Mouse (Mus musculus): ENCODE results near the gene Dnah6. TPM values are rescaled to one million over a fixed set of nuclear protein-coding genes. Genes with fewer than 3 reads are reported as not detected.

The Dnah6 gene
- polyA plus RNA-seq, 1 experiment from 2014 or later: 0.20 TPM

GRCm38 (mm10) chr6:73072093-73072786 lies 149.2 kb downstream of the Dnah6 start:
- Histone ChIP-seq H3K27ac (ENCODE audit: low read depth, low read length) (no peak overlapping the region), H3K36me3 (ENCODE audit: control insufficient read depth, insufficient read depth, low read length) (no peaks in the 10 kb centered on the region), H3K4me1 (ENCODE audit: control insufficient read depth, insufficient read depth, low read length) (no peaks in the 10 kb centered on the region), H3K9ac (replicated peaks; ENCODE audit: low read depth, low read length) (no peak overlapping the region), H3K9me3 (ENCODE audit: control insufficient read depth, low read length) (no peaks in the 10 kb centered on the region), H3K27me3 (ENCODE audit: control insufficient read depth, insufficient read depth, low read length) (no peaks in the 10 kb centered on the region), H3K4me2 (ENCODE audit: low read depth, low read length) (no peak overlapping the region), H3K4me3 (ENCODE audit: low read depth, low read length) (no peak overlapping the region)
- ATAC-seq (ENCODE audit: low read depth): no peak
- 74% methylated on average over 3 of the region's 3 CpGs for WGBS

GRCm38 (mm10) chr6:73071214-73071613 lies 150.2 kb downstream of the Dnah6 start:
- H3K4me2 ChIP-seq (ENCODE audit: low read depth, low read length): no peak overlapping the region
- no peak overlapping the region for H3K4me3 ChIP-seq (ENCODE audit: low read depth, low read length)
- no peaks in the 10 kb centered on the region for H3K9me3 ChIP-seq (ENCODE audit: control insufficient read depth, low read length)
- H3K27ac ChIP-seq (ENCODE audit: low read depth, low read length): no peak overlapping the region
- no peak for ATAC-seq (ENCODE audit: low read depth)
- no peaks in the 10 kb centered on the region for H3K27me3 ChIP-seq (ENCODE audit: control insufficient read depth, insufficient read depth, low read length)
- 85% methylated on average over 3 of the region's 3 CpGs for WGBS
- no peaks in the 10 kb centered on the region for H3K4me1 ChIP-seq (ENCODE audit: control insufficient read depth, insufficient read depth, low read length)
- H3K36me3 ChIP-seq (ENCODE audit: control insufficient read depth, insufficient read depth, low read length): no peaks in the 10 kb centered on the region
- H3K9ac ChIP-seq (replicated peaks; ENCODE audit: low read depth, low read length): no peak overlapping the region

DNA sequence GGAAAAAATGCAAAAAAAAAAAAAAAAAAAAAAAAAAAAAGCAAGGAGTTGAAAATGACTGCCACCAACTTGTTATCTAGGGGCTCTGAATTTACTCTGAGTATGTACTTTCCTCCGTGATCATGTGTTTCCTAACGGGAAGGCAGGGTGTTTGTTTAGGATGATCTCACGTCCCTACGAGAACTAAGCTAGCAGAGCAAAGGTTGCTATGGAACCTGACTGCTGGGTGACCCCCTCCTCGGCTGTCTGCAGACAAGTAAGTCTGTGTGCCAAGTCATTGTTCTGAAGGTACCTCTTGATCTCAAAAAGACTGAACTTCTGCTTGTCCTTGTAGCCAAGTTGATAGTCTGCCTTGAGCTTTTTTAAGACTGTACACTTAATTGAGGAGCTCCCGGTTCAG lies 150.8 kb downstream of the Dnah6 start:
- H3K4me2 ChIP-seq (ENCODE audit: low read depth, low read length): no peak overlapping the region
- WGBS: 80% methylated on average over 6 of the region's 6 CpGs
- no peaks in the 10 kb centered on the region for H3K27me3 ChIP-seq (ENCODE audit: control insufficient read depth, insufficient read depth, low read length)
- no peak overlapping the region for H3K4me3 ChIP-seq (ENCODE audit: low read depth, low read length)
- H3K9ac ChIP-seq (replicated peaks; ENCODE audit: low read depth, low read length): no peak overlapping the region
- ATAC-seq (ENCODE audit: low read depth): no peak
- H3K27ac ChIP-seq (ENCODE audit: low read depth, low read length): no peak overlapping the region
- no peaks in the 10 kb centered on the region for H3K9me3 ChIP-seq (ENCODE audit: control insufficient read depth, low read length)
- H3K36me3 ChIP-seq (ENCODE audit: control insufficient read depth, insufficient read depth, low read length): no peaks in the 10 kb centered on the region
- H3K4me1 ChIP-seq (ENCODE audit: control insufficient read depth, insufficient read depth, low read length): no peaks in the 10 kb centered on the region

GRCm38 (mm10) chr6:73064551-73064950 lies 156.9 kb downstream of the Dnah6 start:
- Histone ChIP-seq H3K9ac (replicated peaks; ENCODE audit: low read depth, low read length) (no peak overlapping the region), H3K27me3 (ENCODE audit: control insufficient read depth, insufficient read depth, low read length) (no peaks in the 10 kb centered on the region), H3K4me2 (ENCODE audit: low read depth, low read length) (no peak overlapping the region), H3K36me3 (ENCODE audit: control insufficient read depth, insufficient read depth, low read length) (no peaks in the 10 kb centered on the region), H3K4me3 (ENCODE audit: low read depth, low read length) (no peak overlapping the region), H3K9me3 (ENCODE audit: control insufficient read depth, low read length) (no peaks in the 10 kb centered on the region), H3K27ac (ENCODE audit: low read depth, low read length) (no peak overlapping the region), H3K4me1 (ENCODE audit: control insufficient read depth, insufficient read depth, low read length) (no peaks in the 10 kb centered on the region)
- 88% methylated on average over 3 of the region's 3 CpGs for WGBS
- ATAC-seq (ENCODE audit: low read depth): no peak

- H3K27ac ChIP-seq (ENCODE audit: low read depth, low read length): no peak overlapping the region
- ATAC-seq (ENCODE audit: low read depth): no peak
- H3K4me1 ChIP-seq (ENCODE audit: control insufficient read depth, insufficient read depth, low read length): no peaks in the 10 kb centered on the region
- whole genome bisulfite sequencing: 87% methylated on average over 7 of the region's 7 CpGs
- no peak overlapping the region for H3K4me2 ChIP-seq (ENCODE audit: low read depth, low read length)
- H3K4me3 ChIP-seq (ENCODE audit: low read depth, low read length): no peak overlapping the region
- H3K36me3 ChIP-seq (ENCODE audit: control insufficient read depth, insufficient read depth, low read length): no peaks in the 10 kb centered on the region
- no peak overlapping the region for H3K9ac ChIP-seq (replicated peaks; ENCODE audit: low read depth, low read length)
- no peaks in the 10 kb centered on the region for H3K9me3 ChIP-seq (ENCODE audit: control insufficient read depth, low read length)
- H3K27me3 ChIP-seq (ENCODE audit: control insufficient read depth, insufficient read depth, low read length): no peaks in the 10 kb centered on the region
Measured at GRCm38 (mm10) chr6:73059596-73060121, 161.8 kb downstream of the Dnah6 start.

- Histone ChIP-seq H3K36me3 (ENCODE audit: control insufficient read depth, insufficient read depth, low read length) (no peaks in the 10 kb centered on the region), H3K27ac (ENCODE audit: low read depth, low read length) (no peak overlapping the region), H3K4me2 (ENCODE audit: low read depth, low read length) (no peak overlapping the region), H3K9ac (replicated peaks; ENCODE audit: low read depth, low read length) (no peak overlapping the region), H3K9me3 (ENCODE audit: control insufficient read depth, low read length) (no peaks in the 10 kb centered on the region), H3K27me3 (ENCODE audit: control insufficient read depth, insufficient read depth, low read length) (no peaks in the 10 kb centered on the region), H3K4me1 (ENCODE audit: control insufficient read depth, insufficient read depth, low read length) (no peaks in the 10 kb centered on the region), H3K4me3 (ENCODE audit: low read depth, low read length) (no peak overlapping the region)
- no peak for ATAC-seq (ENCODE audit: low read depth)
- 69% methylated on average over 4 of the region's 4 CpGs for WGBS
Measured at GRCm38 (mm10) chr6:73059162-73059561, 162.3 kb downstream of the Dnah6 start.

DNA sequence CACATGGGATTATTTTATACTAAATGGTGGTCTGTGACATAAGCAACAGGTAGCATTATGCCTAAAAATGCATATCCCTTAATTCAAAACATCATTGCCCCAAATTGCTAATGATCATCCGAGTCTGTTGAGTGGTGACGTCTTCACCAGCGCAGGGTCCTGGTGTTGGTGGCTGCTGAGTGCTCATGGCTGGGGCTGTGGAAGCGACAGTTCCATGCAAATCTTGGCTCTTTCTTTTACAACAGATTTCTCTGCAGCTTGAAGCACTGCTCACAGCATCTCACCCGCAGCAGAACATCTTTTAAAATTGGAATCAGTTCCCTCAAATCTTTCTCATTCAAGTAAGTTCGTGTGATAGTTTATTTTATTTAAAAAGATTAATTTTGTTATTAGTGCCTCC lies 166.1 kb downstream of the Dnah6 start:
- no peak for ATAC-seq (ENCODE audit: low read depth)
- H3K27me3 ChIP-seq (ENCODE audit: control insufficient read depth, insufficient read depth, low read length): no peaks in the 10 kb centered on the region
- no peak overlapping the region for H3K27ac ChIP-seq (ENCODE audit: low read depth, low read length)
- H3K9ac ChIP-seq (replicated peaks; ENCODE audit: low read depth, low read length): no peak overlapping the region
- no peaks in the 10 kb centered on the region for H3K36me3 ChIP-seq (ENCODE audit: control insufficient read depth, insufficient read depth, low read length)
- H3K4me3 ChIP-seq (ENCODE audit: low read depth, low read length): no peak overlapping the region
- no peak overlapping the region for H3K4me2 ChIP-seq (ENCODE audit: low read depth, low read length)
- WGBS: 95% methylated on average over 6 of the region's 6 CpGs
- H3K9me3 ChIP-seq (ENCODE audit: control insufficient read depth, low read length): no peaks in the 10 kb centered on the region
- H3K4me1 ChIP-seq (ENCODE audit: control insufficient read depth, insufficient read depth, low read length): no peaks in the 10 kb centered on the region

GRCm38 (mm10) chr6:73054807-73055206 lies 166.6 kb downstream of the Dnah6 start:
- no peak overlapping the region for H3K4me3 ChIP-seq (ENCODE audit: low read depth, low read length)
- no peaks in the 10 kb centered on the region for H3K27me3 ChIP-seq (ENCODE audit: control insufficient read depth, insufficient read depth, low read length)
- no peak for ATAC-seq (ENCODE audit: low read depth)
- no peak overlapping the region for H3K4me2 ChIP-seq (ENCODE audit: low read depth, low read length)
- H3K4me1 ChIP-seq (ENCODE audit: control insufficient read depth, insufficient read depth, low read length): no peaks in the 10 kb centered on the region
- no peak overlapping the region for H3K9ac ChIP-seq (replicated peaks; ENCODE audit: low read depth, low read length)
- no peak overlapping the region for H3K27ac ChIP-seq (ENCODE audit: low read depth, low read length)
- 94% methylated on average over 6 of the region's 6 CpGs for WGBS
- H3K36me3 ChIP-seq (ENCODE audit: control insufficient read depth, insufficient read depth, low read length): no peaks in the 10 kb centered on the region
- no peaks in the 10 kb centered on the region for H3K9me3 ChIP-seq (ENCODE audit: control insufficient read depth, low read length)

- 89% methylated on average over 9 of the region's 9 CpGs for WGBS
- no peaks in the 10 kb centered on the region for H3K27me3 ChIP-seq (ENCODE audit: control insufficient read depth, insufficient read depth, low read length)
- no peak for ATAC-seq (ENCODE audit: low read depth)
- no peak overlapping the region for H3K9ac ChIP-seq (replicated peaks; ENCODE audit: low read depth, low read length)
- no peak overlapping the region for H3K4me3 ChIP-seq (ENCODE audit: low read depth, low read length)
- H3K4me1 ChIP-seq (ENCODE audit: control insufficient read depth, insufficient read depth, low read length): no peaks in the 10 kb centered on the region
- no peak overlapping the region for H3K4me2 ChIP-seq (ENCODE audit: low read depth, low read length)
- no peak overlapping the region for H3K27ac ChIP-seq (ENCODE audit: low read depth, low read length)
- no peaks in the 10 kb centered on the region for H3K9me3 ChIP-seq (ENCODE audit: control insufficient read depth, low read length)
- H3K36me3 ChIP-seq (ENCODE audit: control insufficient read depth, insufficient read depth, low read length): no peaks in the 10 kb centered on the region
Measured at GRCm38 (mm10) chr6:73053526-73053925, 167.9 kb downstream of the Dnah6 start.
